Mouse (Mus musculus) cerebellum, postnatal 4 days (tissue): Measurements from ENCODE around the gene Eaf2.
"Not testable (repeated sequence)": the region's sequence is repeated elsewhere in the genome, so short reads cannot be mapped to it uniquely, and the experiment has no call there.

Source experiments
- DNase-seq, 2 experiments: peaks; one replicate each; pipeline ENCODE4 v3.0.0; 2022; ENCODE audit warnings: low spot score in 2 of 2, mixed read lengths in 1 of 2

Gene Eaf2

GRCm38 (mm10) chr16:36846894-36847293, 27.9 kb downstream of the Eaf2 start:
- DNase-seq, result not testable (repeated sequence)

DNA sequence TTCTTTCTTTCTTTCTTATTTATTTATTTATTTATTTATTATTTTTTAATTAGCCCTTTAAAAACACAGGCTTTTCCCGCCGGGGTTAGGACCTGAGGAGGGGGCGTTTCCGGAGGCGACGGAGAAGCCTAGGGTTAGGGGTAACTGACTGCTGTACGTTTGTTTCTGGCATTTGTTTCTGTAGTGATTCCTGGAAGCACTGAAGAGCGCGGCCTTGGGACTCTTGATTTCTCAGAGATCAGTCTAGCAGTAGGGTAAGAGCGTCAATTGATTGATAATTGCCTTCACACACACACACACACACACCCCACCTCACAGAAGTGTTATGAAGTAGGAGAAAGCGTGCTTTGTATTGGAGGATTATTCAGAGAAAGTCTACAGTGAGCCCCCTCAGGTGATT, 46.0 kb downstream of the Eaf2 start:
- no peak for DNase-seq

DNA sequence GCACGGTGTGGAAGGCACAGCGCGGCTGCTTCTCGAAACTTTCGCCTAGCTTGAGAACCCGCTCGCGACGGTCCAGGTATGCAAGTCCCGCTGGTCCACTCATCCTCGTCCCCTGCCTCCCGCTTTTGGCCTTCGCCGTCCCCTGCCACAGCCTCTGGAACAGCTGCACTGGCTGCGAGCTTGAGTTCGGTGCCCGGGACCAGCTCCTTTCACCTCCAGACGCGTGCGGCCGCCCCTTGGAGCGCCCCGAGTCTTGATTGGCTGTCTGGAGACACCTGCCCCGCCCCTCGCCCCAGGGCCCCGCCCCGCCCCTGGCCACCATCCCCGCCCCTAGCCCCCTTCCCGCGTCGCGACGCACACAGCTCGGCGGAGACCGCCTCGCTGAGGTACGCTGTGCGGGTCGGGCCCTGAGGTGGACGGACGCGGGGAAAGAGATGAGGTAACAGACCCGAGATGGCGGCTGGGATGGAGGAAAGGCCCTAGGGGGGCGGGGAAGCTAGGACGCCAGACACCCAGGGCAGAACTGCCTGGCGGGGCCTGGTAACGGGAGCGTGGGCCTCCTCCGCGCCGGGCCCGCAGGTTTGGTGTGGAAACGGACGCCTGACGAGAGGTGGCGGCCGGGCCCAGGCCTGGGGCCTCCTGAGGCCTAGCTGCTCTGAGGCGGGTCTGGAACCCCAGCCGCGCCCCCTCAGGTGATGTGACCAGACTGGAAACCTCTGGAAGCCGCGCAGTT, 46.6 kb downstream of the Eaf2 start, which contains the start of gene Iqcb1:
Gene Iqcb1 (plus strand): TSS at position 332 of the 733 bp plus-strand sequence.
- DNase-seq, result peak; percentile 72 to 80

DNA sequence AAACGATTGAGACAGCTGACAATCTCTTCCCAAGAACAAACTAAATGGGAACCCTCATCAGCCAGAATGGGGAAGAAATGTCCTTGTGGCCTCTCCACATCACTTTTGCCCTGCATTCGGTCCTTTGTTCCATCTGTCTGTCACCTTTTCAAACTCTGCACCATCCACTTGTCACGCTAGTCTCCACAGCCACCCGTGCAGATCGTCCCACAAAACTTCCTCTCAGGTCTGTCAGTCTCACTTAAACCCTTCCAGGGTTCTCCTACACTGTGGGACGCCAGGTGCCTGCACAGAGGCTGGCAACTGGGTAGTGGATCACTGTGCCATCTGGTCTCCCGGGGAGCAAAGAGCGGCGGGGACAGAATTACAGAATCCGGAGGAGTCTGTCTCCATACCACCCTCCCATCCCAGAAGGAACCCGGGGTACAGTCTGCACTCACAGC, 47.2 kb downstream of the Eaf2 start:
- no peak for DNase-seq

DNA sequence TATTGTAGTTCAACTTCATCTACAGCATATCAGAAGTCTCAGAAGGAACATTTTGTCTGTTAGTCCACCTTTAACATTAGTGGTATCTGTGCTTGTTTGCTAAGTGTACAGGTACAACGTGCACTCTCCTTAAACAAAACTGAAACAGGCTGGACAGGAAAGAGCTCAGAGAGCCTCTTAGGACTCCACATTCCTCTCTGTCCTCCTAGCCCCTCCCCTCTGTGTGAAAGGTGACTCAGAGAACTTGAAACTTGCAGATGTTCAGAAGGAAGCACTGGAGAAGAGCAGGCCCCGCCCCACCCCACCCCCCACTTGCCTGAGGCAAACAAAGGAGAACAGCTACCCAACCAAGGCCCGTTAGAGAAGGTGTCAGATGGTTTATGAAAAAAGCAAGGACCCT, 53.3 kb downstream of the Eaf2 start:
- no peak for DNase-seq

DNA sequence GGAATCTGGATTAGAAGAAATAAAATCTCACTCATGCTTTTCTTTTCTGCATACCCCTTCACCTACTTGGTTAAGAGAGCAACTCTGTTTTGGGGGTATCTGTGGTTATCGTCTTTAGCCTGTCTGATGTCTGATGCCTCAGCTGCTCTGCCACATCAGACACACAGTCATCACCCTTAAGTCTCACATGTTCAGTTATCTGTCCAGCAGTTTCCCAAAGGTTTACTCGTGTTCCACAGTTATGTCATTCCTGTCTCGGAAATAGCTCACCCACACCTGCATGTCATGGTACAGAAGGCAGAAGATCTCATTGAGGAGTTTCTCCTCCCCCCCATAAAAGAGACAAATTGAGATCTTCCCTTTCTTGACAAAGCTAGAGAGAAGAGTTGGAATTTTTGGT, 54.1 kb downstream of the Eaf2 start:
- DNase-seq, result no peak

GRCm38 (mm10) chr16:36820016-36820415, 54.8 kb downstream of the Eaf2 start:
- no peak for DNase-seq

- DNase-seq, result peak; percentile 27 to 69
These were observed 57.4 kb downstream of the Eaf2 start for GRCm38 (mm10) chr16:36817321-36817926.

DNA sequence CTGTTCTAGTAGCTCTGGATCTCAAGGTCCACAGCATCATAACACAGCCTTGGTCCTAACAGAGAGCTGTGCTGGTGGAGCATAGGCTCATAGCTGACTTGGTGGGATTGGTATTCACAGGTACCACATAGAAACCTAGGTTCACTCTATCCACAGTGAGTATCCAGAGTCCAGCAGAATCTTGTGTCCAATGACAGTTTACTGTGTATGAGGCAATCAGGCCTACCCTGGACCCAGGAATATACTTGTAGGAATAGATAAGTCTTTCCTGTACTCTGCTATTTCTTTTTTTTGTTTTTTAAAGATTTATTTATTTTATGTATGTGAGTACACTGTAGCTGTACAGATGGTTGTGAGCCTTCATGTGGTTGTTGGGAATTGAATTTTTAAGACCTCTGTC, 57.9 kb downstream of the Eaf2 start:
- no peak for DNase-seq

GRCm38 (mm10) chr16:36813680-36814079, 61.1 kb downstream of the Eaf2 start:
- DNase-seq, result no peak

DNA sequence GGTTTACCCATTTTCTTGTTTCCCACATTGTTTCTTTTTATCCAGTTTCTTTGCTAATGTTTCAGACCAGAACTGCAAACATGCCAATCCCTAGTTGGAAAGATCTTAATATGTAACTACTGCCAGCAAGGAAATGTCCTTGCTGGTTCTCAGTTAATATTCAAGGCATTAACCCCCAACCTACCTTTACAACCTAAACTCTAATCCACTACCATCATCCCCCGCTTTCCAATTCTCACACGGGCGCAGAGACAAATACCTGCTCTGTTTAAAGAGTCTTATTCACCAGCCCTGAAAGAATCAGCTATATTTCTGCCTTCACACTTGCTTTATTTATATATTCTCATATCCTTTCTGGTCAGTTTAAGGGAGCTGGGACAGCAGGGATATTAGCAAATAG, 66.2 kb downstream of the Eaf2 start:
- no peak for DNase-seq

GRCm38 (mm10) chr16:36802361-36802760, 72.4 kb downstream of the Eaf2 start:
- DNase-seq, result no peak

DNA sequence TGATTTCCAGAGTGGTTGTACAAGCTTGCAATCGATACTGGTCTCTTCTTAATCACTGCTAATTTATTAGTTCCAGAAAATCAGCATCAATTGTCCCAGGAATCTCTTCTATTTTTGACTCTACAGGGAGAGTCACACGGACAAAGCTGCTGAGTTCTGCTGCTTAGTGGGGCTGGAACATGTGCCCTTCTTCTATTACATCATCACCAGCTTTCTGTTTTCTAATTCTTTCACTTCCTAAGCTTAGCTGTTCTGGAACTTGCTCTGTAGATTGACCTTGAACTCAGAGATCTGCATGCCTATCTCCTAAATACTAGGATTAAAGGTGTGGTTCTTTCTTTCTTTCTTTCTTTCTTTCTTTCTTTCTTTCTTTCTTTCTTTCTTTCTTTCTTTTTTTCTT, 76.5 kb downstream of the Eaf2 start:
- no peak for DNase-seq

GRCm38 (mm10) chr16:36794976-36795375, 79.8 kb downstream of the Eaf2 start:
- no peak for DNase-seq

DNA sequence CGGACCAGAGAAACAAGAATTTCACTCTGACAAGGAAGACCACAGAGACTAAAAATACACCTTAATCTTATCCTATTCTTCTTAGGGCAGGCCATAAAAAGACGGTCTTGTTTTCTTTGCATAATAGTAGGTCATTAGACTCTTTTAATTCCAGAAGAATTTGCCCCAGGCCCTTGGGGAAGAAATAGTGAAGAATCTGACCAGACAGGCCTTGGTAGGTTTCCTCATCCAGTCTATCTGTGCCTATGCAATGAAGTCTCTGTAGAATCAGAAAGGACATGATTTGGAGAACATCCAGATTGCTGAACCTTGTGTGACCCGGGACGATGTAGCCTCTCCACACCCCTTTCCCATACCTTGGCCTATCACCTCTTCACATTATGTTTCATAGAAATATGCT, 84.6 kb downstream of the Eaf2 start:
- no peak for DNase-seq

- no peak for DNase-seq
These were observed 88.3 kb downstream of the Eaf2 start for GRCm38 (mm10) chr16:36786466-36786865.

GRCm38 (mm10) chr16:36784594-36785313, 90.0 kb downstream of the Eaf2 start, which contains the start of gene Slc15a2:
TSS of gene Slc15a2 (minus strand) at chr16:36784962.
- peak; percentile 20 to 57 for DNase-seq

DNA sequence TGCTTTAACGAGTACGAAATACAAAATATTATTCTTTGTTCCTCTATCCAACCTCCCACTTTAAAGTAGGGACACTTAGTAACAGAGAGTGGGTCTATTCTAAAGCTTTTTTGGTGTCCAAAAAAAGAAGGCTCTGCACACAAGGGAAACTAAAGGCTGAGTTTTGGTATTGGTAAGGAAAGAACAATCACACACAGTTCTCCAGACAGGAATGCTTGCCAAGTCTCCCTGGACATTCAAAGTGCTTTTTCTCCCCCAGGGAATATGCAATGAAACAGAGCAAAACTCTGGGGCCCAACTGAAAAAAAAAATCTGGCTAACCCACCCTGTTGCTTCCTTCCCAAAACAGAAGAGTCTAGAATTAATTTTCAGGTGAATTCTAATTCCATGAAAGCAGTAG, 90.7 kb downstream of the Eaf2 start:
- no peak for DNase-seq

DNA sequence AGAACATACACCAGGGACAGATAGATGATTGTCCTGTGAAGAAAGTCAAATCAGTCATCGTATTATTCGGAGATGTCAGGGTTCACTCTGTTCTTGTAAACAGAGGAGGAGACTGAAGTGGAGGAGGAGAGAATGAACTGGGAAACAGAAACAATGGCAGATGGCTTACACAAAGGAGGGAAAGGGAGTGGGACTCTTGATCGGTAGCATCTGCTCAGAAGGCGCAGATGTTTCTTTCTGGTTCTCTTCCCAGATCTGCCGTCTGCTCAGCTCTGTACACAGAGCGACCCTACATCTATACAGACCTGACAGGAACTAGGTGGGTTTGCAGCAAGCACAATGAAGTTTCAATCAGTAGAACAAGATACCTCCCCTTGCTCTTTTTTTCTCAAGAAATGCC, 99.1 kb downstream of the Eaf2 start:
- peak in 1 of 2 experiments; percentile 27 for DNase-seq

- DNase-seq, result no peak
These were observed 101.8 kb downstream of the Eaf2 start for GRCm38 (mm10) chr16:36772996-36773395.

- no peak for DNase-seq
These were observed 103.1 kb downstream of the Eaf2 start for GRCm38 (mm10) chr16:36771703-36772102.

- DNase-seq, result no peak
These were observed 103.6 kb downstream of the Eaf2 start for GRCm38 (mm10) chr16:36771244-36771643.

GRCm38 (mm10) chr16:36770830-36771229, 104.0 kb downstream of the Eaf2 start:
- DNase-seq, result no peak
